Comparison of ENCODE assay signal across 18 mouse cellular contexts in the genomic region with DNA sequence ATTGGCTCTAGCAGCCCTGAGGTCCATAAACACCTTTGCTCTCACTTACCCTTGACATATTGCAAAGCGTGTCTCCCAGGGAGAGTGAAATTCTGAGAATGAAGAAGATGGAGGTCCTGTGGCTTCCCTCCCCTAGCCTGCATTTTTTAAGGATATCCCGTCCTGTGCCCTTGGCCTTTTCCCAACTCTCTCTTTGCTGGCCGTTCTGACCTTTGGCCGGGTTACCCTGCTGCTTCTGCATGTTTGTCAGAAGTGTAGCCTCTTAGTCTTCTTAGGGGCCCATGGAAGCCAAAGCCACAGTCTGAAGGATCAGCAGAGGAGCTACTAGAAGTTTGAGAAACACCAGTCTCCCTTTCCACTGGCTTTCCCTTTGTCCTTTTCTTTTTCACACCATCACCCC.
DNase-seq lines count a peak whose midpoint lies in the region; ATAC-seq lines count a peak whose summit lies in the region.
"Had no signal": no experiment of that assay in that cellular context is flagged by ENCODE, and none has a peak within 500 bp of the region (broad histone marks: within the 10 kb centered on the region; RNA-seq: fewer than 3 reads in every experiment).

No protein-coding gene starts in this region.

- peaks cover 2% of the 10 kb centered on the region; the same call in 1 of the 2 replicates for H3K4me1 ChIP-seq in limb, embryonic 11.5 days (ENCODE audit: control insufficient read depth, insufficient read depth, low read length)
- H3K4me1 ChIP-seq in limb, embryonic 10.5 days, result peaks cover 18% of the 10 kb centered on the region
- peaks cover 11% of the 10 kb centered on the region; the same call in 1 of the 2 replicates for H3K4me1 ChIP-seq in brown adipose tissue, adult 24 weeks (ENCODE audit: control insufficient read depth, insufficient read depth, insufficient read length, low read length)
- no peaks in the 10 kb centered on the region for H3K4me1 ChIP-seq in midbrain, embryonic 13.5 days (replicated peaks)
- H3K4me1 ChIP-seq: liver, embryonic 15.5 days; midbrain, embryonic 12.5 days; neural tube, embryonic 12.5 days had no signal

- no peak overlapping the region for H3K9ac ChIP-seq in limb, embryonic 11.5 days (ENCODE audit: low read length)
- no peak overlapping the region for H3K9ac ChIP-seq in midbrain, embryonic 13.5 days (replicated peaks)
- H3K9ac ChIP-seq: embryonic facial prominence, embryonic 12.5 days; hindbrain, embryonic 12.5 days; liver, embryonic 15.5 days; midbrain, embryonic 12.5 days; neural tube, embryonic 12.5 days had no signal

- H3K4me3 ChIP-seq in limb, embryonic 11.5 days (ENCODE audit: low read depth, low read length), result no peak overlapping the region
- H3K4me3 ChIP-seq in limb, embryonic 10.5 days, result no peak overlapping the region
- H3K4me3 ChIP-seq in brown adipose tissue, adult 24 weeks (ENCODE audit: insufficient read depth, low read depth, low read length), result no peak overlapping the region
- no peak overlapping the region for H3K4me3 ChIP-seq in midbrain, embryonic 13.5 days (replicated peaks)
- H3K4me3 ChIP-seq: embryonic facial prominence, embryonic 12.5 days; hindbrain, embryonic 12.5 days; liver, embryonic 15.5 days; midbrain, embryonic 12.5 days; neural tube, embryonic 12.5 days had no signal

- peak; percentile 23 for DNase-seq in gastrocnemius, adult 18-20 months (ENCODE audit: low spot score)
- no peak for DNase-seq in gastrocnemius, postnatal 36 days
- peak; percentile 35 for DNase-seq in limb, embryonic 11.5 days (ENCODE audit: low spot score)
- DNase-seq in limb, embryonic 10.5 days (ENCODE audit: low spot score), result no peak
- DNase-seq in lung, postnatal 14 days, result peak; percentile 16
- DNase-seq in left cerebral cortex, adult 9 months (ENCODE audit: low spot score in 2 of 2), result no peak
- DNase-seq: cerebellum, adult 9-11 months; heart, postnatal 10 days; right cerebral cortex, postnatal 4 days had no signal

- H3K36me3 ChIP-seq in limb, embryonic 11.5 days (ENCODE audit: control insufficient read depth, insufficient read depth, low read length), result no peaks in the 10 kb centered on the region
- no peaks in the 10 kb centered on the region for H3K36me3 ChIP-seq in limb, embryonic 10.5 days
- H3K36me3 ChIP-seq in midbrain, embryonic 13.5 days, result no peaks in the 10 kb centered on the region
- H3K36me3 ChIP-seq: embryonic facial prominence, embryonic 12.5 days; hindbrain, embryonic 12.5 days; liver, embryonic 15.5 days; midbrain, embryonic 12.5 days; neural tube, embryonic 12.5 days had no signal

- WGBS in limb, embryonic 11.5 days, result 19% methylated on average over 4 of the region's 4 CpGs
- WGBS in limb, embryonic 10.5 days, result 36% methylated on average over 4 of the region's 4 CpGs
- 86% methylated on average over 4 of the region's 4 CpGs for WGBS in midbrain, embryonic 13.5 days

- peaks cover 27% of the 10 kb centered on the region for H3K27me3 ChIP-seq in limb, embryonic 11.5 days (ENCODE audit: control insufficient read depth, insufficient read depth, low read length)
- H3K27me3 ChIP-seq in limb, embryonic 10.5 days (ENCODE audit: low read depth, poor library complexity, severe bottlenecking), result peaks cover 83% of the 10 kb centered on the region
- no peaks in the 10 kb centered on the region for H3K27me3 ChIP-seq in midbrain, embryonic 13.5 days
- H3K27me3 ChIP-seq: embryonic facial prominence, embryonic 12.5 days; hindbrain, embryonic 12.5 days; liver, embryonic 15.5 days; midbrain, embryonic 12.5 days; neural tube, embryonic 12.5 days had no signal

- ATAC-seq in limb, embryonic 11.5 days (ENCODE audit: insufficient number of reproducible peaks, low FRiP score, low TSS enrichment, low read depth), result no peak
- ATAC-seq in midbrain, embryonic 13.5 days, result no peak
- ATAC-seq: forebrain, embryonic 16.5 days had no signal

- intact Hi-C loops in gastrocnemius, postnatal 36 days (cut with DNase I), result no loop called here

- no peak overlapping the region for H3K4me2 ChIP-seq in limb, embryonic 11.5 days (ENCODE audit: low read depth, severe bottlenecking)
- no peak overlapping the region for H3K4me2 ChIP-seq in midbrain, embryonic 13.5 days (replicated peaks)
- H3K4me2 ChIP-seq: embryonic facial prominence, embryonic 12.5 days; heart, embryonic 11.5 days; hindbrain, embryonic 12.5 days; liver, embryonic 15.5 days; midbrain, embryonic 12.5 days; neural tube, embryonic 12.5 days had no signal

- H3K9me3 ChIP-seq in limb, embryonic 11.5 days (ENCODE audit: control insufficient read depth, low read length), result no peaks in the 10 kb centered on the region
- no peaks in the 10 kb centered on the region for H3K9me3 ChIP-seq in limb, embryonic 10.5 days (replicated peaks)
- H3K9me3 ChIP-seq in midbrain, embryonic 13.5 days, result no peaks in the 10 kb centered on the region
- H3K9me3 ChIP-seq: embryonic facial prominence, embryonic 12.5 days; hindbrain, embryonic 12.5 days; liver, embryonic 15.5 days; midbrain, embryonic 12.5 days; neural tube, embryonic 12.5 days had no signal

- H3K27ac ChIP-seq in limb, embryonic 11.5 days (replicated peaks; ENCODE audit: low read depth, low read length), result no peak overlapping the region
- no peak overlapping the region for H3K27ac ChIP-seq in limb, embryonic 10.5 days
- H3K27ac ChIP-seq in brown adipose tissue, adult 24 weeks (replicated peaks; ENCODE audit: low read depth, low read length), result peak overlapping the region; percentile 35
- no peak overlapping the region for H3K27ac ChIP-seq in midbrain, embryonic 13.5 days
- H3K27ac ChIP-seq: embryonic facial prominence, embryonic 12.5 days; hindbrain, embryonic 12.5 days; liver, embryonic 15.5 days; midbrain, embryonic 12.5 days; neural tube, embryonic 12.5 days had no signal

Comparison
In these comparisons a context has a peak if more than half of its experiments do, and no peak if none do; other contexts are left out.
1. DNase-seq: peak in gastrocnemius, adult 18-20 months (single experiment), limb, embryonic 11.5 days (single experiment) and lung, postnatal 14 days (single experiment); none in gastrocnemius, postnatal 36 days (0 of 2), limb, embryonic 10.5 days (single experiment) and left cerebral cortex, adult 9 months (0 of 2).